Mouse (Mus musculus): Measurements from ENCODE around the gene Tnik.

DNA sequence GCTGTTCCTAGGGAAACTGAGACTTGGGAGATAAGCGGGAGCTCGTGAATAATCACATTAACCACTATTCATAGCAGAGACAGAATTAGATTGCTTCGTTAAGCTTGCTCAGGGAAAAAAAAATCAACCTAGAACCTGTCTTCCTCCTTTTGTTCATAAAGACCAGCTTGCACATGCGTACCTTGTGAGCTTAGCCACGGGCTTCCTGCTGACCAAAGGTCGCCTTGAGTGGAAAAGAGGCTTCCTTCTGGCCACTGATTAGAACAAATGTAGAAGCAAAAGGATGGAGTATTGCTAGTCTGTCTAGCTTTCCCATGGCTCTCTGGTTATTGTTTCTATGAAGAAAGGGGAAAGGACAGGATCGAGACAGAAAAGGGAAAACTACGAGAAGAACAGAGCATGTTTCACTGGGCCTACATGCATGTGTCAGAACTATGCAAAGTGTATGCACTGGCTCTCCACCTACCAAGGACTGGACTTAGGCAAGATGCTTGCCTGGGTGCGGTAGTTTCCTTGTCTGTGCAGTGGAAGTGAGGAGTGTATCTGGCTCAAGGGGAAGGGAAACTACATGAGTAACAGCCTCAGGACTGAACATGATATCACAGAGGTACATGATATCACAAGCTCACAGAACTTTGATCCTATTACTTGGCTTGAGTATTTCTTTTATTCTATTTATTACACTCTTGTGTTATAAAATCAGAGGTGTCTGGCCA, 322.9 kb downstream of the Tnik start:
- no peak for TF ChIP-seq CTCF (IDR thresholded peaks at IDR 0.05; ENCODE audit: insufficient read depth, low read depth, low read length)
- TF ChIP-seq POLR2A (IDR thresholded peaks at IDR 0.05; ENCODE audit: insufficient read depth, low read depth, low read length) = no peak

Measured in olfactory bulb, adult 2 months (tissue).